Mouse (Mus musculus): ENCODE measurements around the gene Etv6.

DNA sequence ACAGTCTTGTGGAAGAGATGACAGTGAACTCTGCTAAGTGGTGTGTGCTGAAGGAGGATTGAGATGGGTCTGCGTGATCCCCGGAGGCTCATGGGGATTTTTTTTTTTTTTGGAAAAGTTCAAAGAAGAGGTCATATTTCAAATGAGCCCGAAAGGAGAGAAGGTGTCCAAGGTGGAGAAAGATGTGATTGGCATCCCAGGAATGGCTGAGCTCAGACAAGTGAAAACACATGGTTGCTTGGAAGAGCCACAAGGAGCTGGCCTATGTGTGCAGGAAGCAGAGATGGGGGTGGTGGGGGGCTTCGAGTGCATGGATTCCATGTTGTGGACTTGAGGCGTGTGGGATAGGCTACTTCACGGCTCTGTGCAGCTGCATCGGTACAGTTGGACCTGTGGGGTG is 50.9 kb downstream of the Etv6 start:
- TF ChIP-seq EP300 (IDR thresholded peaks at IDR 0.05; ENCODE audit: insufficient read depth, low read depth, low read length) (no peak), CTCF (IDR thresholded peaks at IDR 0.05) (no peak)

Data from heart, adult 2 months (tissue).